Mouse (Mus musculus) mouse trophoblast stem cell (cell line): ENCODE measurements around the gene Ptafr.
"Not testable (repeated sequence)": the region's sequence is repeated elsewhere in the genome, so short reads cannot be mapped to it uniquely, and the experiment has no call there.

ENCODE experiments used
- in situ Hi-C, 2 experiments: fragments of 300-500 bp; cut with MseI, MboI; formaldehyde crosslinking; loops; 2 replicates in 1 of 2; 3 replicates in 1 of 2; pipeline ENCODE4 v1.15.1; 2025

Ptafr gene

GRCm38 (mm10) chr4:132555550-132555949 is 8.3 kb upstream of the Ptafr start:
- in situ Hi-C loops, result not testable (repeated sequence)

- in situ Hi-C loops, result no loop called here
These were observed 606 bp upstream of the Ptafr start for GRCm38 (mm10) chr4:132563261-132563660.

- in situ Hi-C loops, result no loop called here
These were observed 1.4 kb downstream of the Ptafr start for GRCm38 (mm10) chr4:132565089-132565747.

GRCm38 (mm10) chr4:132567361-132567779 is 3.5 kb downstream of the Ptafr start:
- in situ Hi-C loops, result no loop called here

- in situ Hi-C loops, result no loop called here
These were observed 5.2 kb downstream of the Ptafr start for GRCm38 (mm10) chr4:132569115-132569514.

- in situ Hi-C loops, result no loop called here
These were observed 7.3 kb downstream of the Ptafr start for GRCm38 (mm10) chr4:132571190-132571589.

- in situ Hi-C loops, result no loop called here
These were observed 9.5 kb downstream of the Ptafr start for GRCm38 (mm10) chr4:132573327-132573726.

GRCm38 (mm10) chr4:132574809-132575347 is 11.0 kb downstream of the Ptafr start:
- in situ Hi-C loops, result no loop called here

GRCm38 (mm10) chr4:132583781-132584180 is 19.9 kb downstream of the Ptafr start:
- in situ Hi-C loops, result no loop called here

- in situ Hi-C loops, result no loop called here
These were observed 21.1 kb downstream of the Ptafr start for GRCm38 (mm10) chr4:132584975-132585374.

- in situ Hi-C loops, result no loop called here
These were observed 22.4 kb downstream of the Ptafr start for GRCm38 (mm10) chr4:132586282-132586681.

- in situ Hi-C loops, result no loop called here
These were observed 24.6 kb downstream of the Ptafr start for GRCm38 (mm10) chr4:132588512-132588911.

- in situ Hi-C loops, result no loop called here
These were observed 26.8 kb downstream of the Ptafr start for GRCm38 (mm10) chr4:132590642-132591041.

GRCm38 (mm10) chr4:132592958-132593357 is 29.1 kb downstream of the Ptafr start:
- in situ Hi-C loops, result no loop called here

GRCm38 (mm10) chr4:132594191-132594590 is 30.3 kb downstream of the Ptafr start:
- in situ Hi-C loops, result no loop called here

- in situ Hi-C loops, result no loop called here
These were observed 35.0 kb downstream of the Ptafr start for GRCm38 (mm10) chr4:132598861-132599260.

GRCm38 (mm10) chr4:132599764-132600163 is 35.9 kb downstream of the Ptafr start:
- in situ Hi-C loops, result no loop called here

- in situ Hi-C loops, result no loop called here
These were observed 36.6 kb downstream of the Ptafr start for GRCm38 (mm10) chr4:132600465-132600864.

GRCm38 (mm10) chr4:132601242-132601641 is 37.4 kb downstream of the Ptafr start:
- in situ Hi-C loops, result not testable (repeated sequence)

- in situ Hi-C loops, result no loop called here
These were observed 39.6 kb downstream of the Ptafr start for GRCm38 (mm10) chr4:132603468-132603867.

GRCm38 (mm10) chr4:132605816-132606215 is 41.9 kb downstream of the Ptafr start:
- in situ Hi-C loops, result no loop called here

- in situ Hi-C loops, result no loop called here
These were observed 44.3 kb downstream of the Ptafr start for GRCm38 (mm10) chr4:132608147-132608546.

- in situ Hi-C loops, result no loop called here
These were observed 46.6 kb downstream of the Ptafr start for GRCm38 (mm10) chr4:132610301-132610984.
